Mouse (Mus musculus): Measurements from ENCODE around the gene Rbm20. TPM values are rescaled to one million over a fixed set of nuclear protein-coding genes. Genes with fewer than 3 reads are reported as not detected.
"Not testable (repeated sequence)": the region's sequence is repeated elsewhere in the genome, so short reads cannot be mapped to it uniquely, and the experiment has no call there.

Gene Rbm20
- polyA plus RNA-seq, 1 experiment = 0.71 TPM

DNA sequence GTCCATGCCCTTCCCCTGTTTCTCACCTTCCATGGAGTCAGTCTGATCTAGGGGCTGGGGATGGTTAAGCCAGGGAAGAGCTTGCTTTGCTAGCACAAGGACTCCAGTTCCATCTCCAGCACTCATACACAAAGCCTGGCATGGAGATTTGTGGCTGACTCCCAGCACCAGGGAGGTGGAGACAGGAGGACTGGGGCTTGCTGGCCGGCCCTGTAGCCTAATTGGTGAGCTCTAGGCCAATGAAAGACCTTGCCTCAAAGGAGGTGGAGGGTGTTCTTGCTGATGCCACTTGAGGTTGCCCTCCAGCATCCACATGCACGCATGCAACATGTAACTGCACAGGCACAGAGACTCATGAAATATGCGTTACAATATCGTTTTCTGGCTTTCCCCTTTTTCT lies 221.4 kb downstream of the Rbm20 start:
- H3K4me3 ChIP-seq (ENCODE audit: insufficient read depth, low read depth, low read length) = no peak overlapping the region
- no peak overlapping the region for H3K27ac ChIP-seq (replicated peaks; ENCODE audit: low read depth, low read length)
- H3K4me1 ChIP-seq (ENCODE audit: control insufficient read depth, insufficient read depth, insufficient read length, low read length) = peaks cover 11% of the 10 kb centered on the region; the same call in 1 of the 2 replicates

DNA sequence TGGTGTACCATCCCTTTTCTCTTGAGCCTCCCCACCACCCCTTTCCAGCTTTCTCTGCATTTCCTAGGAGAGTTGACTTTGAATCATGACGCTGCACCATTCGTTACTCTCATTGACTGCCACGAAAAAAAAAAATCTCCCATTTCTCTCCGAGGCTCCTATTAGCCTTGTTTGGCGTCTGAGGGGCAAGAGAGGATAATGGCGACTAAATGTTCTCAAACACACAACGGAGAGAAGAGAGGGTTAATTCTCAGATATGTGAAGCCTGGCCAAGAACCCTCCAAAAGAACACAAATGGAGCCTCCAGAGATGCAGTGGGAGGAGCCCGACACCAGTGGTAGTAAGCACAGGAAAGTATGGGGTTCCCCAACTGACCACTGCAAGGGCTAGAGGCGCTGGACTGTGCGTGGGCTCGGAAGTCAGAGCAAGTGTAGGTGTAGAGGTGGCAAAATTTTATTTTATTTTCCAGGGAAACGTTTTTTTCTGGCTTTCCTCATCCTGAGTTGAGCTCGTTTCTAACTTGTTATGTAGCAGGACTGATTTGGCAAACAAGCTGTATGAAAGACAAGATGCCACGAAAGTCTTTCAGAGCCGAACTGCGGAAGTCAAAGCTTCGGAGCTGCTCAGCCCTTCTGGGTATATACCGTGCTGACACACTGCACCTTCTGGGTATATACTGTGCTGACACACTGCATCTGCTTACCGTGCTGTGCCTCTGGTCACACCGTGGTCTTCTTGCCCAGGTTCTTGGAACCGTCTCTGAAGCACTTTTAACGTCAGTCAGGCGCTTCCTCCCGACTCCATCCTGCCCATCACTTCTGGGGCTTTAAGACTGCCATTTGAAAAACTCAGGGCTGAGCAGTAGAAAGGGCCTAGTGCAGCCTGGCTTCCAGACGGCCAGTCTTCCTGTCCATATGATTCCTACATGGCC lies 222.1 kb downstream of the Rbm20 start:
- Histone ChIP-seq H3K4me1 (ENCODE audit: control insufficient read depth, insufficient read depth, insufficient read length, low read length) (peaks cover 11% of the 10 kb centered on the region; the same call in 1 of the 2 replicates), H3K27ac (replicated peaks; ENCODE audit: low read depth, low read length) (no peak overlapping the region)

DNA sequence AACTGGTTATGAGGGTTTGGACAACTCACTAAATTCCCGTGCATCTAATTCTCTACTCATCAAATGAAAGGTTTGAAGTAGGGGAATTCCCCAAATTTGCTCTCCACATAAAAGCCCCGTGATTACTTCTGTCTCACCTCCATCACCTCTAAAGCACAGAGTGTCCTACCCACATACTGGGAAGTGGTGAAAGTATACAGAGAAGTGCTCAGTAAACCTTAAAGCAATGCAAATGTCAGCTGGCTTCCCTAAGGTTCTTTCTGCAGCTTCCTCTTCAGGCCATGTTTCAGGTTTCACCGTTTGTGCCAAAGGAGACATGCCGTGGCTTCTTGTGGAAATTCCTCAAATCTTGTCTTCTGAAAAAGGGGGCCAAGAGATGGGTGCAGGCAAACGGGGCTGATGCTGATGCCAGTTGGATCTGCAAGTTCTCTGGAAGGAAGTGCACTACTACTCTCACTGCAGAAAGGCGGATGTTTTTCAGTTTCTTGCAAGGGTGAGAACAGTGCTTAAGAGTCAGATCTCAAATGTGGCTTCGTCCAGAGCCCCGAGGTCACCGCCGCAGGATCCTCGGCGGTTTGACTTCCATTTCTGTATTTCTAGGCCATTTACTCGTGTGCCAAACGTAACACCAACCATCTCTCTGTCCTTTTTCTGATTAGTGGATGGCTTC lies 223.0 kb downstream of the Rbm20 start:
- no peak overlapping the region for H3K4me3 ChIP-seq (ENCODE audit: insufficient read depth, low read depth, low read length)
- H3K4me1 ChIP-seq (ENCODE audit: control insufficient read depth, insufficient read depth, insufficient read length, low read length) = peaks cover 8% of the 10 kb centered on the region; the same call in 1 of the 2 replicates
- H3K27ac ChIP-seq (replicated peaks; ENCODE audit: low read depth, low read length) = no peak overlapping the region

More for the DNA sequence above, 222.1 kb downstream of the Rbm20 start:
- no peak overlapping the region for H3K4me3 ChIP-seq (ENCODE audit: insufficient read depth, low read depth, low read length)

DNA sequence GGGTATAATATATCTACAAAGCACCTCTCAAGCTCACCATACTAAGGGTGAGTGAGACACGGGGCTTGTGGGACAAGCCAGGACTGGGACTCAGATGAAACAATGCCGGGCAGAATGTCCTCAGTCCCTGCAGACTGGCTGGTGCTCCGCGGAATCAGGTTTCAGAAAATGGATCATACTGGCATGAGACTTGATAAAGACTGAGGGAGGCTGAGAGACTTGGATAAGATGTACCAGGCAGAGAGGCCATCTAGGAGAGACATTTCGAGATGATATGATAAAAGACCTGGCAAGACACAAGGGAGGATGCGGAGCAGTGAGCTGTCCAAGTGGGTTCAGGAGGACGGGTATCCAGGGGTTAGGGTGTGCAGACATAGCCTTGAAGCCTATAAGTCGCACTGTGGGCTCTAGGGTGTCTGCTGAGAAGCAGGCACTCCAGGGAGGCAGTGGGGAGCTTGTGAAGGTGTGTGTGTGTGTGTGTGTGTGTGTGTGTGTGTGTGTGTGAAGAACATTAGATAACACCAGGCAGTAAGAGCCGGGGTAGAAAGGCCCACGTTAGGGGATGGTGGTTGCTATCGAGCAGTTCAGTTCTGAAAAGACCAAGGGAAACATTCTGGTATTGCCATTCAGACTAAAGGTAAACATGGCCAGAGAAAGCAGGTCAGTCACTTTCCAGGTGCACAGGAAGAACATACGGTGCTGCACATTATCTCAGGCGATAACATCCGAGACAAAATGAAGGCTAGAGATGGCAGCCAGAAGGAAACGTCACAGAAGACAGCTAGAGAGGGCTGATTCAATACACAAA lies 225.0 kb downstream of the Rbm20 start:
- Histone ChIP-seq H3K4me3 (ENCODE audit: insufficient read depth, low read depth, low read length) (peak overlapping the region; percentile 53), H3K27ac (replicated peaks; ENCODE audit: low read depth, low read length) (peak overlapping the region; percentile 92), H3K4me1 (ENCODE audit: control insufficient read depth, insufficient read depth, insufficient read length, low read length) (peaks cover 9% of the 10 kb centered on the region; the same call in 1 of the 2 replicates)

DNA sequence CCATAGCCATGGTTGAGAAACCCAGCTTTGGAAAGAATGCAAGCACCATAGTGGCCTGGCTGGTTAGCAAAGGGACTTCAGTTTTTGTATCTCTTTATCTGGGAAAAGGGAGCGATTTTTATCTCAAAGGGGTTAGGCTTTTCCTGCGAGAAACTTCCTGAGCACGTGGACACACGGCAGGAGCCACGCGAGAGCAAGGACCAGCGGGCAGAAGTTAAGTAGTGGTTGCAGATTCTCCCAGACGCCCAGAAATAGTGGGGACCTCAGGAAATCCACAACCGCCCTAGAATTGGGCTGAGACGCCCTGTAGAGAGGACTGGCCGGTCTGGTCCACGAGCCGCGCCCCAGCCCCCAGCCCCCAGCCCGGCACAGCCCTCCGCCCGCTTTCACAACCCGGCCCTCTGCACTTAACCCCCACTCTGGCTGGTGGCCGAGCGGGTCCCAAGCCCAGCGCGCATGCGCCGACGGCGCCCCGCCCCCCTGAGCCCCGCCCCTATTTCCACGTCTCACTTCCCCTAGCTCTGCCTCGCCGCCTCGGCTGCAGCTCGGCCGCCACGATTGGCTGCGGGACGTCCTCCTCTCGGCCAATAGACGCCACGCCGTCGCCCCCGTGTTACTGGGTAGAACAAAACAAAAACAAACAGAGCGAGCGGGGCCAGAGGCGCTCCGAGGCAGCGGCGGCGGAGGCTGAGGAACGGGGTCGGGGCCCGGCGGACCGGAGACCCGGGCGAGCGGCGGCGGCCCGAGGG lies 225.8 kb downstream of the Rbm20 start:
- H3K27ac ChIP-seq (replicated peaks; ENCODE audit: low read depth, low read length) = peak overlapping the region; percentile 92
- peaks cover 9% of the 10 kb centered on the region; the same call in 1 of the 2 replicates for H3K4me1 ChIP-seq (ENCODE audit: control insufficient read depth, insufficient read depth, insufficient read length, low read length)

DNA sequence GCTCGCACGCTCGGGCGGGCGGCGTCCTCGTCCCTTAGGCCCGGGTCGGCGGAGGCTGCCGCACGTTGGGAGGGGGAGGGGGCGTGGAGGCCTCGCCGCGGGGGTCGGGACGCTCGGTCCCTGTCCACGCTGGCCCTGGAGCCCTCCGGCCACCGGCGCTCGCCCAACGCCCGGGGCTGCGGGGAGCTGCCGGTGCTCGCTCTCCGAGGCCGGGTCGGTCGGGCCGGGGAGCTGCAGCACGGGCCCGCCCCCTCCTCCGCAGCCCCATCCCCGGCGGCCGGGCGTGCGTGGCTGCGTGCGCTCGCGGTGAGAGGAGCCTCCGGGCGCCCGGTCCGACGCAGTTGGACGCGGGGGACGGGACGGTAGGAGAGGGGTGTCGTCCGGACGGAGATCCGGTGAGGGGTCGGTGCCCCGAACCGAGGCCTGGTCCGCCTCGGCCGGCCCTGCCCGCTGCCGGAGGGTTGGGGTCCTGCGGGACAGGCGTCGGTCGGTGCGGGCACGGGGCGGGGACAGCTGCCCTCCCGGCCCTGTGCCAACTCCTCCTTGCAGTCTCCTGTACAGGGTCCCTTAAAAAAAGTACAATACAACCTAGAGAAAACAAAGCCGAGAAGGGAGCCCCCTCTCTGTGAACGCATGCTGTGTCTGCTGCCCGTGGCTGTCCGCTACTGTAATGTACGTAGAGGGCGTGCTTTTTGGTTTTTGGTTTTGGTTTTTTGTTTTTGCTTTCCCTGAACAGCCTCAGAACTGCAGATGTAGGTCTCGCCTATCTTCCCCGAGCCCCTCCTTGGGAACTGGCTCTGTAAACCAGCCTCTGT lies 226.6 kb downstream of the Rbm20 start:
- Histone ChIP-seq H3K4me3 (ENCODE audit: insufficient read depth, low read depth, low read length) (peak overlapping the region; percentile 100), H3K27ac (replicated peaks; ENCODE audit: low read depth, low read length) (peak overlapping the region; percentile 45), H3K4me1 (ENCODE audit: control insufficient read depth, insufficient read depth, insufficient read length, low read length) (peaks cover 9% of the 10 kb centered on the region; the same call in 1 of the 2 replicates)

More for the DNA sequence above, 225.8 kb downstream of the Rbm20 start:
- peak overlapping the region; percentile 100 for H3K4me3 ChIP-seq (ENCODE audit: insufficient read depth, low read depth, low read length)

DNA sequence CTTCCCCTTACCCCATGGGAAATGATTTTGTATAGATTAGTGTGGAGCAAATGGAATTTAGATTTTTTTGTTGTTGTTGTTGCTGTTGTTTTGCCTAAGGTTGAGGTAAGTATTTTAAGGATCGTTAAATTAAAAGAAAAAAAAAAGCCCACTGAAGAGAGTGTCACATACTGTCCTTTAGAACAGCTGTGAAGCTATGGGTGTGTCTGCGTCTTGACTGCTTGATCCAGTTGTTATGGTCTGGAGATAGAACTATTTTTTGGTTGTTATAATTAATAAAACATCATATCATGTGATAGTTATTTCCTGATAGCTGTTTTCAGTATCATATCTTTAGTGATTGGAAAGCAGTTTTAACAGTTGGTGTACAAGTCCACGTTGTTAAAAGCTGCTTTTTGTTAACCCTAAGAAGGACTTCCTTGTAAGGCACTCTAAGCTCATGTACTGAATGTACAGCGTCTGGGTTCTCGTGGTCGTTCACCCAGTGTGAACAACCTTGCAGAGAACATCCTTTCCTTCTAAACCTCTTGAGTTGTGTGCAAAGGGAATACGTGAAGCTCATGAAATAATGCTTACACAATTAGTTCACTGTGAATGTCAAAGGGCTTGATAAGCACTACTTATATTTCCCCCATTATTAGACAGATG lies 227.9 kb downstream of the Rbm20 start:
- Histone ChIP-seq H3K4me1 (ENCODE audit: control insufficient read depth, insufficient read depth, insufficient read length, low read length) (peaks cover 9% of the 10 kb centered on the region; the same call in 1 of the 2 replicates), H3K4me3 (ENCODE audit: insufficient read depth, low read depth, low read length) (peak overlapping the region; percentile 32; the same call in 1 of the 2 replicates), H3K27ac (replicated peaks; ENCODE audit: low read depth, low read length) (no peak overlapping the region)

GRCm38 (mm10) chr19:53906033-53906702 lies 229.1 kb downstream of the Rbm20 start:
- Histone ChIP-seq H3K27ac (replicated peaks; ENCODE audit: low read depth, low read length) (no peak overlapping the region), H3K4me3 (ENCODE audit: insufficient read depth, low read depth, low read length) (no peak overlapping the region), H3K4me1 (ENCODE audit: control insufficient read depth, insufficient read depth, insufficient read length, low read length) (peaks cover 9% of the 10 kb centered on the region; the same call in 1 of the 2 replicates)

- H3K4me3 ChIP-seq (ENCODE audit: insufficient read depth, low read depth, low read length); H3K4me1 ChIP-seq (ENCODE audit: control insufficient read depth, insufficient read depth, insufficient read length, low read length); H3K27ac ChIP-seq (replicated peaks; ENCODE audit: low read depth, low read length): not testable (repeated sequence)
Measured at GRCm38 (mm10) chr19:53906703-53907070, 229.6 kb downstream of the Rbm20 start.

DNA sequence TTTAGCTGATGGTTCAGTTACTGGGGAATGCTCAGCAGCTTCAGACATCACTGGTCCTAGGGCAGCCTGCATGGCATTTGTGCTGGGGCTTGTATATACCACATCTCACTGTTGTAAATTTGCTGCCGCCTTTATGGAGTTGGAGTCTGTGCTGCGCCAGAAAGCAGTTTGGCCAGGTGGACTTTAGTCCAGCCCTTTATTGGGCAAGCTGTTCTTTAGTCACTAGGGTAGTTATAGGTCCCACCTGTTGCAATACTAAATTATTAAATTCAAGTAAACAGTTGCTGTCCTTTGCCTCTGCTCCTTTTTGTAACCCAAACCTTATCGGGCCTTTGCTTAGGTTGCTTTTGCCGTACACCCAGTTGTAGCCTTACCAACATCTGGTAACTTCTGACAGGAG lies 237.8 kb downstream of the Rbm20 start:
- H3K4me1 ChIP-seq (ENCODE audit: control insufficient read depth, insufficient read depth, insufficient read length, low read length) = no peaks in the 10 kb centered on the region
- no peak overlapping the region for H3K4me3 ChIP-seq (ENCODE audit: insufficient read depth, low read depth, low read length)
- H3K27ac ChIP-seq (replicated peaks; ENCODE audit: low read depth, low read length) = no peak overlapping the region
